In genomic region chr6:38533428-38534405, GRCm38 (mm10) we compare ENCODE assay signal across 8 mouse cellular contexts. TPM values are rescaled to one million over a fixed set of nuclear protein-coding genes. Genes with fewer than 3 reads are reported as not detected.
DNase-seq lines count a peak whose midpoint lies in the region; ATAC-seq lines count a peak whose summit lies in the region.

Fmc1 (plus strand) TSS chr6:38533502.

- no peaks in the 10 kb centered on the region for H3K27me3 ChIP-seq in heart, embryonic 13.5 days (replicated peaks)
- H3K27me3 ChIP-seq in liver, embryonic 12.5 days (replicated peaks), result no peaks in the 10 kb centered on the region
- H3K27me3 ChIP-seq in stomach, embryonic 15.5 days (replicated peaks), result no peaks in the 10 kb centered on the region

- H3K4me1 ChIP-seq in brown adipose tissue, adult 24 weeks (ENCODE audit: control insufficient read depth, insufficient read depth, insufficient read length, low read length), result 0 out of 2 replicates have a peak, but pooled peaks cover 3% of the 10 kb centered on the region
- peaks cover 21% of the 10 kb centered on the region for H3K4me1 ChIP-seq in heart, embryonic 13.5 days
- peaks cover 28% of the 10 kb centered on the region for H3K4me1 ChIP-seq in liver, embryonic 12.5 days
- H3K4me1 ChIP-seq in stomach, embryonic 15.5 days, result no peaks in the 10 kb centered on the region; the same call in 1 of the 2 replicates

- peak; percentile 69 for ATAC-seq in heart, embryonic 13.5 days (ENCODE audit: extremely low read depth, insufficient number of reproducible peaks, low FRiP score, low TSS enrichment)
- peak; percentile 86 for ATAC-seq in liver, embryonic 12.5 days
- peak; percentile 93 for ATAC-seq in stomach, embryonic 15.5 days (ENCODE audit: insufficient read depth, low FRiP score, low read depth)

- no peaks in the 10 kb centered on the region for H3K9me3 ChIP-seq in heart, embryonic 13.5 days
- H3K9me3 ChIP-seq in liver, embryonic 12.5 days (replicated peaks), result no peaks in the 10 kb centered on the region
- no peaks in the 10 kb centered on the region for H3K9me3 ChIP-seq in stomach, embryonic 15.5 days

- no peaks in the 10 kb centered on the region for H3K36me3 ChIP-seq in heart, embryonic 13.5 days
- H3K36me3 ChIP-seq in liver, embryonic 12.5 days, result no peaks in the 10 kb centered on the region
- no peaks in the 10 kb centered on the region for H3K36me3 ChIP-seq in stomach, embryonic 15.5 days

- H3K27ac ChIP-seq in brown adipose tissue, adult 24 weeks (replicated peaks; ENCODE audit: low read depth, low read length), result peak within 1 kb of the TSS; percentile 84
- H3K27ac ChIP-seq in heart, embryonic 13.5 days (replicated peaks), result peak within 1 kb of the TSS; percentile 99
- peak within 1 kb of the TSS; percentile 97 for H3K27ac ChIP-seq in liver, embryonic 12.5 days
- peak within 1 kb of the TSS; percentile 98 for H3K27ac ChIP-seq in stomach, embryonic 15.5 days

- WGBS in heart, embryonic 13.5 days, result 5% methylated on average over 41 of the region's 41 CpGs
- under 1% methylated on average over 41 of the region's 41 CpGs for WGBS in liver, embryonic 12.5 days (ENCODE audit: insufficient replicate concordance)
- WGBS in stomach, embryonic 15.5 days, result 4% methylated on average over 41 of the region's 41 CpGs

- DNase-seq in CD4-positive, CD25-positive, alpha-beta regulatory T cell, adult 2 months (ENCODE audit: low read depth, low spot score), result peak; percentile 99
- peak; percentile 97 for DNase-seq in fat pad, adult 2 months (ENCODE audit: extremely low read depth, low read depth, low spot score)
- DNase-seq in kidney, postnatal 10 days, result peak; percentile 98
- DNase-seq in natural killer cell, adult 2 months (ENCODE audit: low spot score in 2 of 2), result peak; percentile 98

- H3K9ac ChIP-seq in heart, embryonic 13.5 days, result peak within 1 kb of the TSS; percentile 98
- H3K9ac ChIP-seq in liver, embryonic 12.5 days, result peak within 1 kb of the TSS; percentile 85
- H3K9ac ChIP-seq in stomach, embryonic 15.5 days, result peak within 1 kb of the TSS; percentile 33; the same call in 1 of the 2 replicates

- H3K4me2 ChIP-seq in heart, embryonic 13.5 days, result peak within 1 kb of the TSS; percentile 85
- peak within 1 kb of the TSS; percentile 83 for H3K4me2 ChIP-seq in liver, embryonic 12.5 days
- peak within 1 kb of the TSS; percentile 77 for H3K4me2 ChIP-seq in stomach, embryonic 15.5 days

- H3K4me3 ChIP-seq in brown adipose tissue, adult 24 weeks (ENCODE audit: insufficient read depth, low read depth, low read length), result peak within 1 kb of the TSS; percentile 76
- H3K4me3 ChIP-seq in heart, embryonic 13.5 days, result peak within 1 kb of the TSS; percentile 93
- H3K4me3 ChIP-seq in liver, embryonic 12.5 days, result peak within 1 kb of the TSS; percentile 74
- peak within 1 kb of the TSS; percentile 89 for H3K4me3 ChIP-seq in stomach, embryonic 15.5 days (replicated peaks)

RNA-seq across cellular contexts. Expression of gene Fmc1, which starts in this region (rescaled TPM):
- 500 and 513 TPM in 2 replicates for polyA plus RNA-seq in brown adipose tissue, adult 24 weeks (2012; ENCODE audit: insufficient read depth, insufficient read length, missing spikeins)
- 192 and 255 TPM in 2 replicates for polyA plus RNA-seq in heart, embryonic 13.5 days (2015; fragmentation: Nextera tagmentation; extraction: Ambion mirVana)
- 103 and 114 TPM in 2 replicates for polyA plus RNA-seq in liver, embryonic 12.5 days (2016; fragmentation: Nextera tagmentation; extraction: Ambion mirVana)
- polyA plus RNA-seq in stomach, embryonic 15.5 days (2015; fragmentation: Nextera tagmentation; extraction: Ambion mirVana), result 145 and 156 TPM in 2 replicates

Comparison
In these comparisons a context has a peak if more than half of its experiments do, and no peak if none do; other contexts are left out.
1. Peak in every context shown above with its lines: DNase-seq, ATAC-seq, H3K4me3 ChIP-seq and H3K27ac ChIP-seq.
2. H3K9ac ChIP-seq: peak in every context shown above with its lines; median percentile 98 in heart, embryonic 13.5 days; 85 in liver, embryonic 12.5 days; 33 in stomach, embryonic 15.5 days.